Mouse (Mus musculus): ENCODE results near the gene Cbx2. TPM values are rescaled to one million over a fixed set of nuclear protein-coding genes. Genes with fewer than 3 reads are reported as not detected.

Gene Cbx2
- total RNA-seq, 2 experiments from 2014 or later, result 0.79 to 1.1 TPM

Other genes with a start within 250 kb of the Cbx2 start
- gene Rbfox3, start 111.4 kb upstream of the Cbx2 start, total RNA-seq (2021), result under 1 TPM in 1 of 2 experiments, not detected in 1; 0.37 TPM
- gene Enpp7, start 34.8 kb upstream of the Cbx2 start, total RNA-seq (2021), result not detected
- gene Cbx8, start 18.0 kb downstream of the Cbx2 start, total RNA-seq (2021), result 1 to 10 TPM; 1.5 to 1.9 TPM
- 1 to 10 TPM; 1.6 to 3.0 TPM for gene Cbx4, start 63.3 kb downstream of the Cbx2 start, total RNA-seq (2021)
- gene Tbc1d16, start 205.5 kb downstream of the Cbx2 start, total RNA-seq (2021), result 10 to 100 TPM; 19.2 to 23.2 TPM
- not detected for gene Ccdc40, start 205.6 kb downstream of the Cbx2 start, total RNA-seq (2021)
- gene Gaa, start 244.9 kb downstream of the Cbx2 start, total RNA-seq (2021), result 100 to 1,000 TPM; 122 to 134 TPM

Data from gastrocnemius, postnatal 36 days (tissue).